Mouse (Mus musculus): ENCODE results near the gene Gm49396. TPM values are rescaled to one million over a fixed set of nuclear protein-coding genes. Genes with fewer than 3 reads are reported as not detected.

The Gm49396 gene
- polyA plus RNA-seq, 1 experiment from 2014 or later: 0.69 TPM

Other genes starting within 250 kb of the Gm49396 start
- 0.30 to 0.82 TPM (median 0.74 TPM) in 3 replicates for gene Syne4, start 248.5 kb upstream of the Gm49396 start, polyA plus RNA-seq (2018)
- 0.33 to 0.57 TPM (median 0.33 TPM) in 3 replicates for gene E130208F15Rik, start 241.6 kb upstream of the Gm49396 start, polyA plus RNA-seq (2018)
- 4.6 to 6.7 TPM (median 5.0 TPM) in 3 replicates for gene Sdhaf1, start 239.4 kb upstream of the Gm49396 start, polyA plus RNA-seq (2018)
- 0.07 TPM in 1 of 3 replicates, not detected in the others for gene Lrfn3, start 200.6 kb upstream of the Gm49396 start, polyA plus RNA-seq (2018)
- 2,505 to 4,301 TPM (median 3,819 TPM) in 3 replicates for gene Tyrobp, start 149.6 kb upstream of the Gm49396 start, polyA plus RNA-seq (2018)
- gene Hcst, start 143.5 kb upstream of the Gm49396 start, polyA plus RNA-seq (2018): 9.3 to 40.5 TPM (median 34.0 TPM) in 3 replicates
- gene Nfkbid, start 141.6 kb upstream of the Gm49396 start, polyA plus RNA-seq (2018): 3.2 to 8.3 TPM (median 6.3 TPM) in 3 replicates
- gene Aplp1, start 117.8 kb upstream of the Gm49396 start, polyA plus RNA-seq (2018): 0.67 to 1.3 TPM (median 0.75 TPM) in 3 replicates
- not detected in 3 replicates for gene Kirrel2, start 105.7 kb upstream of the Gm49396 start, polyA plus RNA-seq (2018)
- gene Nphs1, start 105.0 kb upstream of the Gm49396 start, polyA plus RNA-seq (2018): not detected in 3 replicates
- gene Prodh2, start 69.7 kb upstream of the Gm49396 start, polyA plus RNA-seq (2018): not detected in 3 replicates
- gene Arhgap33, start 28.3 kb upstream of the Gm49396 start, polyA plus RNA-seq (2018): 0.09 to 0.30 TPM (median 0.16 TPM) in 3 replicates
- gene Hspb6, start 11.2 kb upstream of the Gm49396 start, polyA plus RNA-seq (2018): 3.0 to 7.5 TPM (median 3.9 TPM) in 3 replicates
- 1.8 to 5.6 TPM (median 2.0 TPM) in 3 replicates for gene Proser3, start 11.0 kb upstream of the Gm49396 start, polyA plus RNA-seq (2018)
- gene Lin37, start 3.5 kb upstream of the Gm49396 start, polyA plus RNA-seq (2018): 18.0 to 27.7 TPM (median 25.4 TPM) in 3 replicates
- gene U2af1l4, start within 50 bp of the Gm49396 start, polyA plus RNA-seq (2018): 61.4 to 79.9 TPM (median 65.3 TPM) in 3 replicates
- 123 to 220 TPM (median 157 TPM) in 3 replicates for gene Psenen, start 283 bp downstream of the Gm49396 start, polyA plus RNA-seq (2018)
- gene Igflr1, start 2.1 kb downstream of the Gm49396 start, polyA plus RNA-seq (2018): 0.68 TPM in 1 of 3 replicates, not detected in the others
- gene Kmt2b, start 25.4 kb downstream of the Gm49396 start, polyA plus RNA-seq (2018): 13.9 to 35.4 TPM (median 16.1 TPM) in 3 replicates
- 0.14 TPM in 1 of 3 replicates, not detected in the others for gene Zbtb32, start 35.6 kb downstream of the Gm49396 start, polyA plus RNA-seq (2018)
- gene Upk1a, start 49.5 kb downstream of the Gm49396 start, polyA plus RNA-seq (2018): 0.46 TPM in 1 of 3 replicates, not detected in the others
- gene Cox6b1, start 62.8 kb downstream of the Gm49396 start, polyA plus RNA-seq (2018): 333 to 597 TPM (median 504 TPM) in 3 replicates
- gene Etv2, start 72.5 kb downstream of the Gm49396 start, polyA plus RNA-seq (2018): not detected in 3 replicates
- gene Rbm42, start 87.0 kb downstream of the Gm49396 start, polyA plus RNA-seq (2018): 49.7 to 73.5 TPM (median 66.3 TPM) in 3 replicates
- gene Haus5, start 101.7 kb downstream of the Gm49396 start, polyA plus RNA-seq (2018): 4.8 to 11.7 TPM (median 6.3 TPM) in 3 replicates
- gene Pmis2, start 108.3 kb downstream of the Gm49396 start, polyA plus RNA-seq (2018): not detected in 3 replicates
- not detected in 3 replicates for gene 2200002J24Rik, start 135.6 kb downstream of the Gm49396 start, polyA plus RNA-seq (2018)
- gene Atp4a, start 148.9 kb downstream of the Gm49396 start, polyA plus RNA-seq (2018): not detected in 3 replicates
- gene Tmem147, start 166.2 kb downstream of the Gm49396 start, polyA plus RNA-seq (2018): 24.1 to 98.6 TPM (median 72.6 TPM) in 3 replicates
- gene Gapdhs, start 180.3 kb downstream of the Gm49396 start, polyA plus RNA-seq (2018): not detected in 3 replicates
- gene Sbsn, start 188.1 kb downstream of the Gm49396 start, polyA plus RNA-seq (2018): 0.54 to 2.3 TPM (median 1.5 TPM) in 3 replicates
- 0.37 TPM in 1 of 3 replicates, not detected in the others for gene Dmkn, start 200.4 kb downstream of the Gm49396 start, polyA plus RNA-seq (2018)
- gene Krtdap, start 224.6 kb downstream of the Gm49396 start, polyA plus RNA-seq (2018): not detected in 3 replicates